Mouse (Mus musculus): Measurements from ENCODE around the gene Sema3c. TPM values are rescaled to one million over a fixed set of nuclear protein-coding genes. Genes with fewer than 3 reads are reported as not detected.
A peak's percentile ranks its signal among the peaks of the same experiment; 100 is the strongest.

Gene Sema3c
- polyA plus RNA-seq, 1 experiment, result 75.4 TPM

DNA sequence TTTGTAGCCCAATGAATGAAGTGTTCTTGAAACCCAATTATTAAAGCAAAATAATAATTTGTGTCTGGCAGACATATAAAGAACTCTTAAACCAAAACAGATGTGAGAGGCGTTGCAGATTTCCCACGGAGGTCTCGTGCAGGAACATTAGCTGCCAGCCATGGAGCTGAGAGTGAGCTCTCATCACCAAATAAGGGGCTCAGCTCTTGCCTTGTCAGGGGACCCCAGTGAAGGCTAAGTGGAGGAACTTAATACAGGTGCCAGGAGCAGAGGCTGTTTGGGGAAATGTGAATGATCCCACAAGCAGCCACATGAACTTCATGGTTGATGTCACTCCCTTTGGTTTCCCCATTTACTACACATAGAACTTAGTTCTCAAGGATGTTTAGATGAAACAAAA is 55.5 kb downstream of the Sema3c start:
- 55% methylated on average over 3 of the region's 3 CpGs for WGBS
- no peak overlapping the region for H3K4me3 ChIP-seq (replicated peaks; ENCODE audit: extremely low read depth, low read depth, low read length)
- no peak for DNase-seq
- TF ChIP-seq CTCF (IDR thresholded peaks at IDR 0.05; ENCODE audit: insufficient read depth, low read length), result no peak
- no peak for TF ChIP-seq POLR2A (IDR thresholded peaks at IDR 0.05; ENCODE audit: borderline replicate concordance, extremely low read depth, low read depth, low read length)
- no peaks in the 10 kb centered on the region for H3K4me1 ChIP-seq (ENCODE audit: control insufficient read depth, insufficient read depth, low read length)

- Histone ChIP-seq H3K4me1 (ENCODE audit: control insufficient read depth, insufficient read depth, low read length) (peaks cover 2% of the 10 kb centered on the region; the same call in 1 of the 2 replicates), H3K4me3 (replicated peaks; ENCODE audit: extremely low read depth, low read depth, low read length) (no peak overlapping the region)
- TF ChIP-seq POLR2A (IDR thresholded peaks at IDR 0.05; ENCODE audit: borderline replicate concordance, extremely low read depth, low read depth, low read length), result no peak
- DNase-seq, result no peak
- WGBS, result 63% methylated on average over 3 of the region's 3 CpGs
These were observed 65.4 kb downstream of the Sema3c start for GRCm38 (mm10) chr5:17639519-17639918.

DNA sequence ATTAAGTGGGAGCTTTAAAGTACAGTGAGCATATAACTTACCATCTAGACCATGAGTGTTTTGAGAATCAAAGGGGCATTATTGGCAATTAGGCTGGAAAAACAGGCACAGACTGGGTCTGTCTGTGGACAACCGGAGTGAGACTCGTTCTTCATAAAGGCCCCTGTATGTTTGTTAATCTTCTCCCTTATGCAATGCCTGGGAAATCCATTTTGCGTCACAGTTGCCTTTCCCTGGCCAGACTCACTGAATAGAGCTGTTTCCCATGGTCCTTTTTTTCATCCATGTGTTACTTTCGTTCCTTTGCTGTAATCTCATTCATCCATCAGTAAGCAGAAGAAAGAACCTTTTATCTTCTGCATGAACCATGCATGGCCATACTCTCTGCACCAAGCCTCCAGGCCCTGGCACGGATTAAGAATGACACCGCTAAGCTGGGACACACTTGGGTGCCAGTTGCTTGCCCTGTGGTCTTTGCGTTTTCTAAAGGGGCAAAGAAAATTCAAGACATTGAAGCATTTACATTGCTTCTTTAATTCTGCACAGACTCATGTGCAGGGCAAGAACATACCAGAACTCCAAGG is 73.7 kb downstream of the Sema3c start:
- no peak for DNase-seq
- 76% methylated on average over 7 of the region's 7 CpGs for WGBS
- Histone ChIP-seq H3K4me3 (replicated peaks; ENCODE audit: extremely low read depth, low read depth, low read length) (no peak overlapping the region), H3K4me1 (ENCODE audit: control insufficient read depth, insufficient read depth, low read length) (peaks cover 2% of the 10 kb centered on the region)
- no peak for TF ChIP-seq CTCF (IDR thresholded peaks at IDR 0.05; ENCODE audit: insufficient read depth, low read length)
- TF ChIP-seq POLR2A (IDR thresholded peaks at IDR 0.05; ENCODE audit: borderline replicate concordance, extremely low read depth, low read depth, low read length), result no peak

DNA sequence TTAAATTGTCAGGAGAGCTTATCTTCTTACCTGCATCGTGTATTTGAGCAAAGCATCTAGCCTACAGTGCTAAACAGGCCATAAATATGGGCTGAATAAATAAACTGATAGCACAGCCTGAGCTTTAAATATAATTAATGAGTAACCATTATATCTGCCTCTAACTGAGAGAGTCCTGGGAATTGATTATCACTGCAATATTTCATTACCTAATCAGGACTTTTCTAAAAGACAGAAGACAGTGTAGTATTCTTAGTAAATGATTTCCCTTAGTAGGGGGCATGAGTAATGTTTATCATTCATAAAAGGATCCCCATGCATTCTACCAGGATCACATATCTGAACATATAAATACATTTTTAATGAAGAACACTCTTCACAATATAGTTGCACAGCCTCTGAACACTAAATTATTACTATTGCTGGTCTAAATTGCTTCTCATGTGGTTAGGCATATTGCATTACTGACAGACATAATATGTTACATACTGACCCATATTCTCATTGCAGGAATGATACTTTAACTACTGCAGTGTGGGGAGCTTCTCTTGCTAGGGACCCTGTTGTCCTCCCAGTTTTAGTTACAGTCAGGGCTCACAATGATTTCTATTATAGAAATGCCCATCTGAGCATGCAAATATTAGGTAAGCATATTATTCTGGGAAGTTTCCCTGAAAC is 74.9 kb downstream of the Sema3c start:
- WGBS, result 16% methylated on average over 1 of the region's 1 CpGs
- H3K4me3 ChIP-seq (replicated peaks; ENCODE audit: extremely low read depth, low read depth, low read length), result no peak overlapping the region
- DNase-seq, result no peak
- TF ChIP-seq POLR2A (IDR thresholded peaks at IDR 0.05; ENCODE audit: borderline replicate concordance, extremely low read depth, low read depth, low read length), result no peak
- no peak for TF ChIP-seq CTCF (IDR thresholded peaks at IDR 0.05; ENCODE audit: insufficient read depth, low read length)
- H3K4me1 ChIP-seq (ENCODE audit: control insufficient read depth, insufficient read depth, low read length), result peaks cover 2% of the 10 kb centered on the region

GRCm38 (mm10) chr5:17661223-17661622 is 87.1 kb downstream of the Sema3c start:
- no peaks in the 10 kb centered on the region for H3K4me1 ChIP-seq (ENCODE audit: control insufficient read depth, insufficient read depth, low read length)
- no peak for DNase-seq
- no peak for TF ChIP-seq POLR2A (IDR thresholded peaks at IDR 0.05; ENCODE audit: borderline replicate concordance, extremely low read depth, low read depth, low read length)
- no peak for TF ChIP-seq CTCF (IDR thresholded peaks at IDR 0.05; ENCODE audit: insufficient read depth, low read length)
- H3K4me3 ChIP-seq (replicated peaks; ENCODE audit: extremely low read depth, low read depth, low read length), result no peak overlapping the region
- 73% methylated on average over 3 of the region's 3 CpGs for WGBS

GRCm38 (mm10) chr5:17671356-17671755 is 97.3 kb downstream of the Sema3c start:
- TF ChIP-seq POLR2A (IDR thresholded peaks at IDR 0.05; ENCODE audit: borderline replicate concordance, extremely low read depth, low read depth, low read length) (no peak), CTCF (IDR thresholded peaks at IDR 0.05; ENCODE audit: insufficient read depth, low read length) (no peak)
- no peak overlapping the region for H3K4me3 ChIP-seq (replicated peaks; ENCODE audit: extremely low read depth, low read depth, low read length)
- DNase-seq, result no peak

DNA sequence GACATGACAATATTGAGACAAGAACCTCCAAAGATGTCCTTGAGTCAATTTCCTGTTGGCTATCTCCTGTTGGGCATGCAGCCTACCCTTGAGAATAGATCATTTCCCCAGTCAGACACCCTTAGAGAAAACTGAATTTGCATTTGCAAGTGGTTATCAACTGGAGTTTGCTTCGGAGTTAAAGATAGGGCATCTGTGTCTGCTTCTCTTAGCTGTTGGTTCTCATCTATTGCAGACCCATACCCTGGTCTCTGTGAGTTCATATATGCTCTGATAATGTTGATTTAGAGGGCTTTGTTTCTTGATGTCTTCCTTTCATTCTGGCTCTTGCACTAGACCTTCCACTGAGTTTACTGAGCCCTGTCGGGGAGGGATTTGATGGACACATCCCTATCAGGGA is 106.8 kb downstream of the Sema3c start:
- TF ChIP-seq POLR2A (IDR thresholded peaks at IDR 0.05; ENCODE audit: borderline replicate concordance, extremely low read depth, low read depth, low read length) (no peak), CTCF (IDR thresholded peaks at IDR 0.05; ENCODE audit: insufficient read depth, low read length) (no peak)
- WGBS, result 59% methylated on average over 2 of the region's 2 CpGs
- DNase-seq, result no peak
- no peak overlapping the region for H3K4me3 ChIP-seq (replicated peaks; ENCODE audit: extremely low read depth, low read depth, low read length)
- no peaks in the 10 kb centered on the region for H3K4me1 ChIP-seq (ENCODE audit: control insufficient read depth, insufficient read depth, low read length)

More at GRCm38 (mm10) chr5:17671356-17671755, 97.3 kb downstream of the Sema3c start:
- no peaks in the 10 kb centered on the region for H3K4me1 ChIP-seq (ENCODE audit: control insufficient read depth, insufficient read depth, low read length)

GRCm38 (mm10) chr5:17689121-17689520 is 115.0 kb downstream of the Sema3c start:
- Histone ChIP-seq H3K4me1 (ENCODE audit: control insufficient read depth, insufficient read depth, low read length) (no peaks in the 10 kb centered on the region), H3K4me3 (replicated peaks; ENCODE audit: extremely low read depth, low read depth, low read length) (no peak overlapping the region)
- no peak for TF ChIP-seq POLR2A (IDR thresholded peaks at IDR 0.05; ENCODE audit: borderline replicate concordance, extremely low read depth, low read depth, low read length)
- no peak for TF ChIP-seq CTCF (IDR thresholded peaks at IDR 0.05; ENCODE audit: insufficient read depth, low read length)
- 29% methylated on average over 2 of the region's 2 CpGs for WGBS
- DNase-seq, result peak; percentile 6

GRCm38 (mm10) chr5:17689604-17690003 is 115.5 kb downstream of the Sema3c start:
- no peak for TF ChIP-seq CTCF (IDR thresholded peaks at IDR 0.05; ENCODE audit: insufficient read depth, low read length)
- no peak for TF ChIP-seq POLR2A (IDR thresholded peaks at IDR 0.05; ENCODE audit: borderline replicate concordance, extremely low read depth, low read depth, low read length)
- no peak overlapping the region for H3K4me3 ChIP-seq (replicated peaks; ENCODE audit: extremely low read depth, low read depth, low read length)
- DNase-seq, result peak; percentile 6
- 43% methylated on average over 5 of the region's 5 CpGs for WGBS
- no peaks in the 10 kb centered on the region for H3K4me1 ChIP-seq (ENCODE audit: control insufficient read depth, insufficient read depth, low read length)

DNA sequence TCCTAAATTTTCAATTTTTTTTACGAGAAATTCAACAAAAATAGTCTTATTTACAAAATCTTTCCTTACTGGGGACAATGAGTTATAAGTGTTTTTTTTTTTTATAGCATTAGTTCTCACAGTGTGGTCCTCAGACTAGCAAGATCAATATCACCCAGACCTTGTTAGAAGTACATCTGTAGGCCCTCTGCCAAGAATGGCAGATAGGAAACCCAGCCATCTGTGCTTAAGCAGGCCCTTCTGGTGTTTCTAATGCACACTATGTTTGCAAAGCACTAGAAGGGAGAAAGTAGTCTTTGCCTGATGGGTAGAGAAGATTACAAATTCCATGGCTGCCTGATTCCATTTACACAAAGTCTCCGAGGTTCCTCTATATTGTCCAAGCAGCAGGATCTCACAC is 121.3 kb downstream of the Sema3c start:
- TF ChIP-seq CTCF (IDR thresholded peaks at IDR 0.05; ENCODE audit: insufficient read depth, low read length) (no peak), POLR2A (IDR thresholded peaks at IDR 0.05; ENCODE audit: borderline replicate concordance, extremely low read depth, low read depth, low read length) (no peak)
- no peaks in the 10 kb centered on the region for H3K4me1 ChIP-seq (ENCODE audit: control insufficient read depth, insufficient read depth, low read length)
- WGBS, result 72% methylated on average over 2 of the region's 2 CpGs

More for the DNA sequence above, 121.3 kb downstream of the Sema3c start:
- no peak overlapping the region for H3K4me3 ChIP-seq (replicated peaks; ENCODE audit: extremely low read depth, low read depth, low read length)
- DNase-seq, result no peak
